Mouse (Mus musculus): ENCODE measurements around the gene Ttc23l. TPM values are rescaled to one million over a fixed set of nuclear protein-coding genes. Genes with fewer than 3 reads are reported as not detected.
"Not testable (repeated sequence)": the region's sequence is repeated elsewhere in the genome, so short reads cannot be mapped to it uniquely, and the experiment has no call there.

The Ttc23l gene
- total and polyA plus RNA-seq, 3 experiments, result not detected

DNA sequence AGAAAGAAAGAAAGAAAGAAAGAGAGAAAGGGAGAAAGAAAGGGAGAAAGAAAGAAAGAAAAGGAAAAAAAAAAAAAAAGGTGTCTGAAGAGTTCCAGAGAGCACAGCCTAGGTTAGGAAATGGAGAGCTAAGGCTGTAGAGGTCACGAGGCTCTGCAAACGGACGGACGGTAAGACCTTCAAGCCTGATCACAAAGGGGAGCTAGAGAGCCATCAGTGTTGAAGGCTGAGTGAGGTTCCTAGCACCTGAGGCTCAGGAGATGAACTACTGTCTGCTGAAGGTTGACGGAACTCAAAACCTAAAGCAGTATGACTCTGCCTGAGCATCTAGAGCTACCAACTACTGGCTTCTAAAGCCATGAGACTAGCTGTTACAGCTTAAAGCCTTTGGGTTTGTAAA, 23.9 kb downstream of the Ttc23l start:
- Histone ChIP-seq H3K36me3 (replicated peaks) (no peaks in the 10 kb centered on the region), H3K27me3 (ENCODE audit: insufficient read depth, low read length) (peaks cover 6% of the 10 kb centered on the region), H3K4me3 (ENCODE audit: low read depth, low read length) (no peak overlapping the region), H3K4me1 (ENCODE audit: insufficient read depth, low read depth, low read length) (no peaks in the 10 kb centered on the region), H3K9me3 (replicated peaks) (no peaks in the 10 kb centered on the region)
- ATAC-seq (ENCODE audit: extremely low read depth, insufficient number of reproducible peaks, low FRiP score, poor library complexity, severe bottlenecking), result no peak; the same call in 1 of the 2 replicates
- TF ChIP-seq CTCF (IDR thresholded peaks at IDR 0.05; ENCODE audit: low read depth, low read length) (no peak), GATA2 (IDR thresholded peaks at IDR 0.05; ENCODE audit: borderline replicate concordance, low read depth, low read length) (no peak), GATA1 (IDR thresholded peaks at IDR 0.05; ENCODE audit: borderline replicate concordance, low read length) (no peak), TAL1 (conservative IDR thresholded peaks at IDR 0.05; ENCODE audit: low read depth, low read length) (no peak), POLR2AphosphoS5 (IDR thresholded peaks at IDR 0.05; ENCODE audit: insufficient replicate concordance, low read depth, low read length) (no peak)
- no peak for DNase-seq (ENCODE audit: low spot score)

DNA sequence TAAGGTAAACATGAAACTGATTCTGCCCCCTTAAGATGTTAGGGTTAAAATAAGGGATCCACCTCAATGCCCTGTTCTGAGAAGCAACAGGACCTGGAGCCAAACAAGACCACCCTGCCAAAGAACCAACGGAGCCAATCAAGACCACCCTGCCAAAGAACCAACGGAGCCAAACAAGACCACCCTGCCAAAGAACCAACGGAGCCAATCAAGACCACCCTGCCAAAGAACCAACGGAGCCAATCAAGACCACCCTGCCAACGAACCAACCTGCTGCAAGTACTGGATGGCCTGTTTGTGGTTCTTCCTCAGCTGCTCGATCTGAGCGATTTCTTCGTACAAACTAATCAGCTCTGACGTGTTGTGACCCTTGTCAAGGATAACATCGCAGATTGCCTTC, 25.1 kb downstream of the Ttc23l start:
- H3K9me3 ChIP-seq (replicated peaks); H3K4me3 ChIP-seq (ENCODE audit: low read depth, low read length); H3K27me3 ChIP-seq (ENCODE audit: insufficient read depth, low read length); ATAC-seq (ENCODE audit: extremely low read depth, insufficient number of reproducible peaks, low FRiP score, poor library complexity, severe bottlenecking); DNase-seq (ENCODE audit: low spot score); H3K4me1 ChIP-seq (ENCODE audit: insufficient read depth, low read depth, low read length); H3K36me3 ChIP-seq (replicated peaks): not testable (repeated sequence)

DNA sequence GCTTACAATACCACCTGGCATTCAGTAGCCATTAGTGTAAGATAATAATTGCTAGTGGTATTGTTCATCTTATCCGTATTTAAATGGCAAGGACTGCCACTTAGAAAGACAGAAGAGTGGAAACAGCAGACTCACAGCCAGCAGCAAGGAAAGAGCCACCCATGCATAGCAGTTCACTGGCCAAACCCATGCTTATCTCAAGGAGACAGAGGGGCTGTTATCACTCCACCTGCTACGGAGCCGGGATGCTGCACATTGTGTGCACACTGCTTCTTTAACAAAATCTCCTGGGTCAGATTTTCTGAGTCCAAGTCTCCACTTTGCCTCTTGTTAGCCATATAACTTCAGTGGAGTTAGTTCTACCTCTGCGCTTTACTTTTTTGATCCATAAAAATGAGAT, 27.1 kb downstream of the Ttc23l start:
- DNase-seq (ENCODE audit: low spot score) (no peak), ATAC-seq (ENCODE audit: extremely low read depth, insufficient number of reproducible peaks, low FRiP score, poor library complexity, severe bottlenecking) (no peak)
- no peaks in the 10 kb centered on the region for H3K4me1 ChIP-seq (ENCODE audit: insufficient read depth, low read depth, low read length)
- TF ChIP-seq POLR2AphosphoS5 (IDR thresholded peaks at IDR 0.05; ENCODE audit: insufficient replicate concordance, low read depth, low read length) (no peak), CTCF (IDR thresholded peaks at IDR 0.05; ENCODE audit: low read depth, low read length) (no peak), TAL1 (conservative IDR thresholded peaks at IDR 0.05; ENCODE audit: low read depth, low read length) (no peak), GATA2 (IDR thresholded peaks at IDR 0.05; ENCODE audit: borderline replicate concordance, low read depth, low read length) (no peak), GATA1 (IDR thresholded peaks at IDR 0.05; ENCODE audit: borderline replicate concordance, low read length) (no peak)
- H3K27me3 ChIP-seq (ENCODE audit: insufficient read depth, low read length), result peaks cover 8% of the 10 kb centered on the region
- no peaks in the 10 kb centered on the region for H3K36me3 ChIP-seq (replicated peaks)
- H3K4me3 ChIP-seq (ENCODE audit: low read depth, low read length), result no peak overlapping the region
- no peaks in the 10 kb centered on the region for H3K9me3 ChIP-seq (replicated peaks)

DNA sequence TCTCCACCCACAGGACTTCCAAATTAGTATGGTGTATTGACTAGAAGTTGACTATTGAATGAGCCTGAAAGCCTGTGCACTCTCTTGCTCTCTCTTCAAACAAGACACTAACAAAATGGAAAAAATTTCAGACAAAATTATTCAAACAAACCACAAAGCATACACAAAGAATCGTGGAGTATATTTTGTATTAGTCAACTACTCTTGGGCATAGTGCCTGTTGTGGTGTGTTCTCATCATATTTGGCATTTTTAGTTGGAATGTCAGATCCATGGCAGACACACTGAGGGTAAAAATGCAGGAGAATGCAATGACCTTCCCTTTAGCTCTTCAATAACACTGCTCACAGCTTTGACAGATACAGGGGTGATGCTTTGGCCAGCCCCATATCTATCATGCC, 32.6 kb downstream of the Ttc23l start:
- H3K4me1 ChIP-seq (ENCODE audit: insufficient read depth, low read depth, low read length), result no peaks in the 10 kb centered on the region
- DNase-seq (ENCODE audit: low spot score) (no peak), ATAC-seq (ENCODE audit: extremely low read depth, insufficient number of reproducible peaks, low FRiP score, poor library complexity, severe bottlenecking) (no peak)
- TF ChIP-seq GATA1 (IDR thresholded peaks at IDR 0.05; ENCODE audit: borderline replicate concordance, low read length), result no peak
- no peak for TF ChIP-seq POLR2AphosphoS5 (IDR thresholded peaks at IDR 0.05; ENCODE audit: insufficient replicate concordance, low read depth, low read length)
- TF ChIP-seq TAL1 (conservative IDR thresholded peaks at IDR 0.05; ENCODE audit: low read depth, low read length), result no peak
- TF ChIP-seq GATA2 (IDR thresholded peaks at IDR 0.05; ENCODE audit: borderline replicate concordance, low read depth, low read length), result no peak
- TF ChIP-seq CTCF (IDR thresholded peaks at IDR 0.05; ENCODE audit: low read depth, low read length), result no peak
- no peak overlapping the region for H3K4me3 ChIP-seq (ENCODE audit: low read depth, low read length)
- no peaks in the 10 kb centered on the region for H3K9me3 ChIP-seq (replicated peaks)
- no peaks in the 10 kb centered on the region for H3K36me3 ChIP-seq (replicated peaks)
- H3K27me3 ChIP-seq (ENCODE audit: insufficient read depth, low read length), result peaks cover 9% of the 10 kb centered on the region

DNA sequence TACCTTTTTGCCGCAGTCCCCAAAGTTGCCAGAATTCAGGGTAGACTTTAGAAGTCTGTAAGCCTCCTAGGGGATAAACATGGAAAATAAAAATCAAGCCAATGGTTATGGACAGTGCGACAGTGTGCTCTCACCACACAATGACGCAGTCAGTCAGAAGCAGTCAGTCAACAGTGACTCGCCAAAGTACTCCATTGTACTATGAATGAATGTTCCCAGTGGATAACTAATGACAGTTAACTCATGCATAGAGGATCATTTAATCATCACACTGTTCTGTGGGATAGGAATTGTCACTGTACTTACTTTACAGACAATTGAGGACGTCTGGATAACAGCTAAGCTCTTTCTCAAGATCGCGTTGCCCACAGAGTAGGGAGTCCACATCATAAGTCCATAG, 43.3 kb downstream of the Ttc23l start:
- DNase-seq (ENCODE audit: low spot score) (no peak), ATAC-seq (ENCODE audit: extremely low read depth, insufficient number of reproducible peaks, low FRiP score, poor library complexity, severe bottlenecking) (no peak)
- no peak overlapping the region for H3K4me3 ChIP-seq (ENCODE audit: low read depth, low read length)
- TF ChIP-seq GATA1 (IDR thresholded peaks at IDR 0.05; ENCODE audit: borderline replicate concordance, low read length), result no peak
- H3K9me3 ChIP-seq (replicated peaks), result no peaks in the 10 kb centered on the region
- 0 out of 2 replicates have a peak, but pooled peaks cover 4% of the 10 kb centered on the region for H3K27me3 ChIP-seq (ENCODE audit: insufficient read depth, low read length)
- no peaks in the 10 kb centered on the region for H3K4me1 ChIP-seq (ENCODE audit: insufficient read depth, low read depth, low read length)
- no peaks in the 10 kb centered on the region for H3K36me3 ChIP-seq (replicated peaks)

GRCm38 (mm10) chr15:10506099-10506498, 52.4 kb downstream of the Ttc23l start:
- no peaks in the 10 kb centered on the region for H3K9me3 ChIP-seq (replicated peaks)
- ATAC-seq (ENCODE audit: extremely low read depth, insufficient number of reproducible peaks, low FRiP score, poor library complexity, severe bottlenecking) (no peak), DNase-seq (ENCODE audit: low spot score) (no peak)
- H3K4me3 ChIP-seq (ENCODE audit: low read depth, low read length), result no peak overlapping the region
- TF ChIP-seq GATA2 (IDR thresholded peaks at IDR 0.05; ENCODE audit: borderline replicate concordance, low read depth, low read length) (no peak), GATA1 (IDR thresholded peaks at IDR 0.05; ENCODE audit: borderline replicate concordance, low read length) (no peak), CTCF (IDR thresholded peaks at IDR 0.05; ENCODE audit: low read depth, low read length) (no peak), TAL1 (conservative IDR thresholded peaks at IDR 0.05; ENCODE audit: low read depth, low read length) (no peak), POLR2AphosphoS5 (IDR thresholded peaks at IDR 0.05; ENCODE audit: insufficient replicate concordance, low read depth, low read length) (no peak)
- peaks cover 14% of the 10 kb centered on the region for H3K27me3 ChIP-seq (ENCODE audit: insufficient read depth, low read length)
- no peaks in the 10 kb centered on the region for H3K4me1 ChIP-seq (ENCODE audit: insufficient read depth, low read depth, low read length)
- H3K36me3 ChIP-seq (replicated peaks), result no peaks in the 10 kb centered on the region

Measured in G1E (cell line).